Mouse (Mus musculus) limb, embryonic 11.5 days (tissue): ENCODE measurements around the gene Csnk1e. TPM values are rescaled to one million over a fixed set of nuclear protein-coding genes. Genes with fewer than 3 reads are reported as not detected.
A peak's percentile ranks its signal among the peaks of the same experiment; 100 is the strongest.

Source experiments
- ATAC-seq: fragments of 200-750 bp; cut with Nextera tagmentation; 2 replicates; pipeline ENCODE4 v1.8.0; 2017; ENCODE audit warnings: low read depth; ENCODE audit not compliant: insufficient number of reproducible peaks, low FRiP score, low TSS enrichment
- DNase-seq: peaks from one replicate; pipeline ENCODE4 v3.0.0-alpha.2; 2015; ENCODE audit warnings: low spot score
- H3K27ac ChIP-seq: fragments of 300-500 bp; sonication (generic); replicated peaks from 2 replicates; pipeline ENCODE4 v1.5.1; 2014; ENCODE audit warnings: low read depth, mild to moderate bottlenecking, low read length
- H3K27me3 ChIP-seq: fragments of 300-500 bp; sonication (generic); 2 replicates; pipeline ENCODE4 v1.6.1; 2014; ENCODE audit warnings: mild to moderate bottlenecking, low read length, mixed read lengths; ENCODE audit not compliant: control insufficient read depth, insufficient read depth
- H3K36me3 ChIP-seq: fragments of 300-500 bp; sonication (generic); 2 replicates; pipeline ENCODE4 v1.6.1; 2014; ENCODE audit warnings: mild to moderate bottlenecking, low read length, moderate library complexity, mixed read lengths; ENCODE audit not compliant: control insufficient read depth, insufficient read depth
- H3K4me1 ChIP-seq: fragments of 300-500 bp; sonication (generic); 2 replicates; pipeline ENCODE4 v1.6.1; 2014; ENCODE audit warnings: low read length, mixed read lengths; ENCODE audit not compliant: control insufficient read depth, insufficient read depth
- H3K4me2 ChIP-seq: fragments of 300-500 bp; sonication (generic); 2 replicates; pipeline ENCODE4 v1.6.1; 2014; ENCODE audit warnings: low read depth, mild to moderate bottlenecking, moderate library complexity; ENCODE audit not compliant: severe bottlenecking
- H3K4me3 ChIP-seq: fragments of 300-500 bp; sonication (generic); 2 replicates; pipeline ENCODE4 v1.5.1; 2014; ENCODE audit warnings: low read depth, low read length
- H3K9ac ChIP-seq: fragments of 300-500 bp; sonication (generic); 2 replicates; pipeline ENCODE4 v1.6.1; 2014; ENCODE audit warnings: mild to moderate bottlenecking, low read length
- H3K9me3 ChIP-seq: fragments of 300-500 bp; sonication (generic); 2 replicates; pipeline ENCODE4 v1.6.1; 2016; ENCODE audit warnings: low read length; ENCODE audit not compliant: control insufficient read depth
- WGBS: fragments of 180-500 bp; shearing (Covaris S2); extraction: QIAGEN DNeasy Blood & Tissue Kit; methylation state at CpG from one replicate; pipeline ENCODE4 v1.1.7; 2014; 5-methylcytosine and 5-hydroxymethylcytosine counted together
- polyA plus RNA-seq: library from polyadenylated mRNA; unstranded; fragments of >200 nt; fragmentation: Nextera tagmentation; extraction: Ambion mirVana; gene quantifications from 2 replicates; pipeline ENCODE4 v1.2.1, GENCODE M21; 2014

Gene Csnk1e
- polyA plus RNA-seq, 1 experiment from 2014 or later = 149 TPM

GRCm38 (mm10) chr15:79432892-79433291 lies 22.5 kb downstream of the Csnk1e start:
- no peak overlapping the region for H3K9ac ChIP-seq
- no peak for DNase-seq
- 83% methylated on average over 21 of the region's 21 CpGs for WGBS
- H3K4me2 ChIP-seq = no peak overlapping the region
- H3K4me1 ChIP-seq = no peaks in the 10 kb centered on the region; the same call in 1 of the 2 replicates
- peaks cover 32% of the 10 kb centered on the region for H3K36me3 ChIP-seq
- no peaks in the 10 kb centered on the region for H3K27me3 ChIP-seq
- ATAC-seq = no peak
- no peak overlapping the region for H3K4me3 ChIP-seq
- no peaks in the 10 kb centered on the region for H3K9me3 ChIP-seq
- H3K27ac ChIP-seq = no peak overlapping the region

- Histone ChIP-seq H3K36me3 (peaks cover 37% of the 10 kb centered on the region), H3K27me3 (no peaks in the 10 kb centered on the region), H3K27ac (peak overlapping the region; percentile 65; the same call in 1 of the 2 replicates), H3K9ac (no peak overlapping the region), H3K9me3 (no peaks in the 10 kb centered on the region), H3K4me1 (no peaks in the 10 kb centered on the region; the same call in 1 of the 2 replicates), H3K4me3 (no peak overlapping the region), H3K4me2 (no peak overlapping the region)
- DNase-seq (no peak), ATAC-seq (no peak)
- WGBS = 95% methylated on average over 11 of the region's 11 CpGs
Measured at GRCm38 (mm10) chr15:79432328-79432727, 23.0 kb downstream of the Csnk1e start.

GRCm38 (mm10) chr15:79431925-79432324 lies 23.4 kb downstream of the Csnk1e start:
- no peak overlapping the region for H3K4me2 ChIP-seq

GRCm38 (mm10) chr15:79430461-79431000 lies 24.8 kb downstream of the Csnk1e start:
- H3K4me1 ChIP-seq = no peaks in the 10 kb centered on the region
- WGBS = 82% methylated on average over 10 of the region's 10 CpGs

More at GRCm38 (mm10) chr15:79431925-79432324, 23.4 kb downstream of the Csnk1e start:
- H3K9me3 ChIP-seq = no peaks in the 10 kb centered on the region
- H3K27ac ChIP-seq = no peak overlapping the region
- no peak overlapping the region for H3K9ac ChIP-seq
- WGBS = 83% methylated on average over 7 of the region's 7 CpGs
- no peak overlapping the region for H3K4me3 ChIP-seq
- H3K4me1 ChIP-seq = no peaks in the 10 kb centered on the region
- H3K27me3 ChIP-seq = no peaks in the 10 kb centered on the region
- H3K36me3 ChIP-seq = peaks cover 37% of the 10 kb centered on the region
- no peak for DNase-seq
- ATAC-seq = no peak

GRCm38 (mm10) chr15:79429994-79430393 lies 25.4 kb downstream of the Csnk1e start:
- Histone ChIP-seq H3K9me3 (no peaks in the 10 kb centered on the region), H3K36me3 (peaks cover 40% of the 10 kb centered on the region), H3K27ac (no peak overlapping the region), H3K4me3 (no peak overlapping the region), H3K9ac (no peak overlapping the region), H3K4me2 (no peak overlapping the region), H3K27me3 (no peaks in the 10 kb centered on the region), H3K4me1 (no peaks in the 10 kb centered on the region)
- DNase-seq = no peak
- ATAC-seq = no peak
- WGBS = 93% methylated on average over 8 of the region's 9 CpGs

More at GRCm38 (mm10) chr15:79430461-79431000, 24.8 kb downstream of the Csnk1e start:
- ATAC-seq = no peak
- peaks cover 39% of the 10 kb centered on the region for H3K36me3 ChIP-seq
- no peak overlapping the region for H3K4me3 ChIP-seq
- H3K27ac ChIP-seq = no peak overlapping the region
- no peak overlapping the region for H3K9ac ChIP-seq
- H3K27me3 ChIP-seq = no peaks in the 10 kb centered on the region
- no peaks in the 10 kb centered on the region for H3K9me3 ChIP-seq
- no peak for DNase-seq
- H3K4me2 ChIP-seq = no peak overlapping the region

- 83% methylated on average over 11 of the region's 12 CpGs for WGBS
- H3K4me1 ChIP-seq = no peaks in the 10 kb centered on the region
- no peak overlapping the region for H3K4me2 ChIP-seq
- peaks cover 39% of the 10 kb centered on the region for H3K36me3 ChIP-seq
- DNase-seq = no peak
- H3K4me3 ChIP-seq = no peak overlapping the region
- H3K9me3 ChIP-seq = no peaks in the 10 kb centered on the region
- no peak for ATAC-seq
- H3K27ac ChIP-seq = no peak overlapping the region
- H3K27me3 ChIP-seq = no peaks in the 10 kb centered on the region
- H3K9ac ChIP-seq = no peak overlapping the region
Measured at GRCm38 (mm10) chr15:79429527-79429926, 25.8 kb downstream of the Csnk1e start.

- no peak for DNase-seq
- Histone ChIP-seq H3K4me1 (no peaks in the 10 kb centered on the region), H3K27me3 (no peaks in the 10 kb centered on the region), H3K4me2 (no peak overlapping the region), H3K36me3 (peaks cover 40% of the 10 kb centered on the region), H3K9me3 (no peaks in the 10 kb centered on the region), H3K9ac (no peak overlapping the region), H3K4me3 (no peak overlapping the region), H3K27ac (no peak overlapping the region)
- 75% methylated on average over 4 of the region's 4 CpGs for WGBS
- ATAC-seq = no peak
Measured at GRCm38 (mm10) chr15:79428616-79429015, 26.8 kb downstream of the Csnk1e start.

- Histone ChIP-seq H3K4me1 (no peaks in the 10 kb centered on the region), H3K9ac (no peak overlapping the region), H3K27ac (no peak overlapping the region), H3K27me3 (no peaks in the 10 kb centered on the region), H3K9me3 (no peaks in the 10 kb centered on the region), H3K4me2 (no peak overlapping the region), H3K4me3 (no peak overlapping the region), H3K36me3 (peaks cover 45% of the 10 kb centered on the region)
- ATAC-seq = no peak
- no peak for DNase-seq
- 89% methylated on average over 6 of the region's 6 CpGs for WGBS
Measured at GRCm38 (mm10) chr15:79427516-79427915, 27.9 kb downstream of the Csnk1e start.

- peaks cover 60% of the 10 kb centered on the region for H3K36me3 ChIP-seq
- H3K9ac ChIP-seq = no peak overlapping the region
- DNase-seq = peak; percentile 32
- WGBS = 66% methylated on average over 11 of the region's 11 CpGs
- no peaks in the 10 kb centered on the region for H3K27me3 ChIP-seq
- H3K27ac ChIP-seq = no peak overlapping the region
- no peak for ATAC-seq
- H3K4me1 ChIP-seq = no peaks in the 10 kb centered on the region
- H3K4me2 ChIP-seq = no peak overlapping the region
- H3K9me3 ChIP-seq = no peaks in the 10 kb centered on the region
- no peak overlapping the region for H3K4me3 ChIP-seq
Measured at GRCm38 (mm10) chr15:79425516-79425915, 29.9 kb downstream of the Csnk1e start.
